Mouse (Mus musculus): ENCODE measurements around the gene Cdca4. TPM values are rescaled to one million over a fixed set of nuclear protein-coding genes. Genes with fewer than 3 reads are reported as not detected.

The Cdca4 gene
- total and polyA plus RNA-seq, 3 experiments = 78.0 to 128 (median 78.0) TPM

GRCm38 (mm10) chr12:112794356-112794816, 34.8 kb downstream of the Cdca4 start:
- no peak for TF ChIP-seq JUND (conservative IDR thresholded peaks at IDR 0.05; ENCODE audit: low read depth, low read length)
- no peak for TF ChIP-seq MAX (IDR thresholded peaks at IDR 0.05; ENCODE audit: low read length)
- no peak for TF ChIP-seq EP300 (IDR thresholded peaks at IDR 0.05; ENCODE audit: low read length)
- no peak for TF ChIP-seq USF2 (conservative IDR thresholded peaks at IDR 0.05; ENCODE audit: low read depth, low read length)
- 0 out of 2 replicates have a peak, but pooled peaks have one; percentile 6 for TF ChIP-seq UBTF (IDR thresholded peaks at IDR 0.05; ENCODE audit: low read depth, low read length)
- no peak for TF ChIP-seq PAX5 (IDR thresholded peaks at IDR 0.05; ENCODE audit: low read length)
- TF ChIP-seq CTCF (conservative IDR thresholded peaks at IDR 0.05 in 1 of 2, IDR thresholded peaks at IDR 0.05 in 1 of 2; ENCODE audit: low read depth in 2 of 2, low read length in 2 of 2) = no peak
- TF ChIP-seq JUN (IDR thresholded peaks at IDR 0.05; ENCODE audit: insufficient read depth, low read depth, low read length) = no peak
- peak; percentile 71; the same call in 1 of the 2 replicates for TF ChIP-seq CHD2 (IDR thresholded peaks at IDR 0.05; ENCODE audit: low read length)
- no peak for TF ChIP-seq ZC3H11A (IDR thresholded peaks at IDR 0.05; ENCODE audit: low read depth, low read length)
- TF ChIP-seq HCFC1 (IDR thresholded peaks at IDR 0.05; ENCODE audit: low read depth, low read length) = no peak
- TF ChIP-seq ZKSCAN1 (IDR thresholded peaks at IDR 0.05; ENCODE audit: borderline replicate concordance, low read depth, low read length) = no peak
- 0 out of 2 replicates have a peak, but pooled peaks have one; percentile 6 for TF ChIP-seq MYC (IDR thresholded peaks at IDR 0.05; ENCODE audit: low read depth, low read length)
- 0 out of 2 replicates have a peak, but pooled peaks have one; percentile 9 for TF ChIP-seq TBP (conservative IDR thresholded peaks at IDR 0.05; ENCODE audit: low read depth, low read length)
- TF ChIP-seq NRF1 (IDR thresholded peaks at IDR 0.05; ENCODE audit: low read depth, low read length) = no peak
- no peak for TF ChIP-seq POLR2AphosphoS2 (IDR thresholded peaks at IDR 0.05; ENCODE audit: low read depth, low read length)

GRCm38 (mm10) chr12:112793601-112794355, 35.4 kb downstream of the Cdca4 start:
- Histone ChIP-seq H3K4me1 (ENCODE audit: control insufficient read depth in 1 of 2, insufficient read depth in 2 of 2) (peaks cover 41 to 69% of the 10 kb centered on the region in 2 experiments), H3K9me3 (replicated peaks; ENCODE audit: low read length) (no peaks in the 10 kb centered on the region), H3K27me3 (replicated peaks) (no peaks in the 10 kb centered on the region), H3K36me3 (replicated peaks in 1 of 2; ENCODE audit: control insufficient read depth in 1 of 2, insufficient read depth in 1 of 2, low read length in 1 of 2) (peaks cover 8 to 14% of the 10 kb centered on the region in 2 experiments), H3K79me2 (replicated peaks; ENCODE audit: control insufficient read depth, extremely low read depth, insufficient read depth, poor library complexity, severe bottlenecking) (peaks cover 23% of the 10 kb centered on the region), H3K4me2 (ENCODE audit: insufficient read depth, low read depth, poor library complexity, severe bottlenecking) (peak overlapping the region; percentile 90), H3K27ac (ENCODE audit: insufficient read depth, low read depth) (peak overlapping the region; percentile 96), H3K9ac (ENCODE audit: insufficient read depth, low read depth) (peak overlapping the region; percentile 92), H3K4me3 (replicated peaks in 1 of 3; ENCODE audit: low read depth in 2 of 3, low read length in 2 of 3, poor library complexity in 1 of 3) (peak overlapping the region; percentile 59 to 85 (median 76))
- in situ Hi-C loops (cut with MboI; ENCODE audit: low pct_ligation_motif_present, low pct_unique_long_range_greater_than_20kb, low sequenced_read_pairs) (no loop called here), dilution Hi-C loops (cut with MboI; ENCODE audit: extremely low pct_ligation_motif_present, extremely low pct_unique_long_range_greater_than_20kb, low sequenced_read_pairs) (no loop called here)
- DNase-seq (ENCODE audit: extremely low read depth) = peak; percentile 76
- TF ChIP-seq NRF1 (IDR thresholded peaks at IDR 0.05; ENCODE audit: low read depth, low read length) = no peak
- no peak for TF ChIP-seq CTCF (conservative IDR thresholded peaks at IDR 0.05 in 1 of 2, IDR thresholded peaks at IDR 0.05 in 1 of 2; ENCODE audit: low read depth in 2 of 2, low read length in 2 of 2)
- TF ChIP-seq MXI1 (IDR thresholded peaks at IDR 0.05; ENCODE audit: low read depth, low read length) = peak; percentile 72
- peak; percentile 91 for TF ChIP-seq TBP (conservative IDR thresholded peaks at IDR 0.05; ENCODE audit: low read depth, low read length)
- no peak for TF ChIP-seq UBTF (IDR thresholded peaks at IDR 0.05; ENCODE audit: low read depth, low read length)
- peak; percentile 91 for TF ChIP-seq MAZ (IDR thresholded peaks at IDR 0.05; ENCODE audit: low read depth, low read length)
- peak; percentile 35; the same call in 1 of the 2 replicates for TF ChIP-seq HCFC1 (IDR thresholded peaks at IDR 0.05; ENCODE audit: low read depth, low read length)
- peak; percentile 76 for TF ChIP-seq POLR2A (IDR thresholded peaks at IDR 0.05; ENCODE audit: low read depth, low read length)
- TF ChIP-seq CHD1 (IDR thresholded peaks at IDR 0.05; ENCODE audit: low read depth, low read length) = peak; percentile 98
- peak; percentile 85 for TF ChIP-seq ETS1 (conservative IDR thresholded peaks at IDR 0.05; ENCODE audit: low read depth, low read length)
- no peak for TF ChIP-seq RAD21 (IDR thresholded peaks at IDR 0.05; ENCODE audit: low read depth, low read length)
- TF ChIP-seq IRF4 (IDR thresholded peaks at IDR 0.05; ENCODE audit: low read depth, low read length) = peak; percentile 74
- TF ChIP-seq MYC (IDR thresholded peaks at IDR 0.05; ENCODE audit: low read depth, low read length) = peak; percentile 34; the same call in 1 of the 2 replicates
- TF ChIP-seq PAX5 (IDR thresholded peaks at IDR 0.05; ENCODE audit: low read length) = no peak
- TF ChIP-seq SMC3 (IDR thresholded peaks at IDR 0.05; ENCODE audit: low read depth, low read length) = no peak; the same call in 1 of the 2 replicates
- peak; percentile 88 for TF ChIP-seq ZMIZ1 (IDR thresholded peaks at IDR 0.05; ENCODE audit: low read depth, low read length)
- TF ChIP-seq JUND (conservative IDR thresholded peaks at IDR 0.05; ENCODE audit: low read depth, low read length) = no peak
- no peak for TF ChIP-seq USF1 (IDR thresholded peaks at IDR 0.05; ENCODE audit: low read depth, low read length)
- peak; percentile 76; the same call in 1 of the 2 replicates for TF ChIP-seq SIN3A (IDR thresholded peaks at IDR 0.05; ENCODE audit: low read length)
- no peak for TF ChIP-seq ZNF384 (IDR thresholded peaks at IDR 0.05; ENCODE audit: low read depth, low read length)
- TF ChIP-seq NELFE (IDR thresholded peaks at IDR 0.05; ENCODE audit: low read depth, low read length) = peak; percentile 66; the same call in 1 of the 2 replicates

More at GRCm38 (mm10) chr12:112794356-112794816, 34.8 kb downstream of the Cdca4 start:
- in situ Hi-C loops (cut with MboI; ENCODE audit: low pct_ligation_motif_present, low pct_unique_long_range_greater_than_20kb, low sequenced_read_pairs) (no loop called here), dilution Hi-C loops (cut with MboI; ENCODE audit: extremely low pct_ligation_motif_present, extremely low pct_unique_long_range_greater_than_20kb, low sequenced_read_pairs) (no loop called here)
- Histone ChIP-seq H3K4me1 (ENCODE audit: control insufficient read depth in 1 of 2, insufficient read depth in 2 of 2) (peaks cover 41 to 75% of the 10 kb centered on the region in 2 experiments), H3K9me3 (replicated peaks; ENCODE audit: low read length) (no peaks in the 10 kb centered on the region), H3K27me3 (replicated peaks) (no peaks in the 10 kb centered on the region), H3K4me3 (replicated peaks in 1 of 3; ENCODE audit: low read depth in 2 of 3, low read length in 2 of 3, poor library complexity in 1 of 3) (peak overlapping the region; percentile 59 to 85 (median 76)), H3K4me2 (ENCODE audit: insufficient read depth, low read depth, poor library complexity, severe bottlenecking) (peak overlapping the region; percentile 90), H3K79me2 (replicated peaks; ENCODE audit: control insufficient read depth, extremely low read depth, insufficient read depth, poor library complexity, severe bottlenecking) (peaks cover 23% of the 10 kb centered on the region), H3K9ac (ENCODE audit: insufficient read depth, low read depth) (peak overlapping the region; percentile 92), H3K36me3 (replicated peaks in 1 of 2; ENCODE audit: control insufficient read depth in 1 of 2, insufficient read depth in 1 of 2, low read length in 1 of 2) (peaks cover 2 to 8% of the 10 kb centered on the region in 2 experiments), H3K27ac (ENCODE audit: insufficient read depth, low read depth) (peak overlapping the region; percentile 96)
- DNase-seq (ENCODE audit: extremely low read depth) = peak; percentile 34
